Mouse (Mus musculus) liver, postnatal 0 days (tissue): ENCODE results near the gene Ints6. TPM values are rescaled to one million over a fixed set of nuclear protein-coding genes. Genes with fewer than 3 reads are reported as not detected.

Experiments
- ATAC-seq: fragments of 200-750 bp; cut with Nextera tagmentation; 2 replicates; pipeline ENCODE4 v1.8.0; 2017; ENCODE audit warnings: mild to moderate bottlenecking, moderate library complexity
- DNase-seq: peaks from one replicate; pipeline ENCODE4 v3.0.0-alpha.2; 2016
- H3K27ac ChIP-seq: fragments of 300-500 bp; sonication (generic); 2 replicates; pipeline ENCODE4 v1.5.1; 2014; ENCODE audit warnings: antibody characterized with exemption, moderate library complexity, mild to moderate bottlenecking, low read depth
- H3K27me3 ChIP-seq: fragments of 300-500 bp; sonication (generic); 2 replicates; pipeline ENCODE4 v1.6.1; 2014; ENCODE audit warnings: low read length, control low read depth, mixed read lengths; ENCODE audit not compliant: insufficient read depth
- H3K36me3 ChIP-seq: fragments of 300-500 bp; sonication (generic); replicated peaks from 2 replicates; pipeline ENCODE4 v1.6.1; 2014; ENCODE audit warnings: mild to moderate bottlenecking, control low read depth, low read length, moderate library complexity, mixed read lengths; ENCODE audit not compliant: insufficient read depth
- H3K4me1 ChIP-seq: fragments of 300-500 bp; sonication (generic); 2 replicates; pipeline ENCODE4 v1.6.1; 2014; ENCODE audit warnings: antibody characterized with exemption, mild to moderate bottlenecking, control low read depth; ENCODE audit not compliant: insufficient read depth
- H3K4me2 ChIP-seq: fragments of 300-500 bp; sonication (generic); 2 replicates; pipeline ENCODE4 v1.6.1; 2014; ENCODE audit warnings: low read depth, mild to moderate bottlenecking, low read length, moderate library complexity, mixed read lengths
- H3K4me3 ChIP-seq: fragments of 300-500 bp; sonication (generic); 2 replicates; pipeline ENCODE4 v1.5.1; 2014; ENCODE audit warnings: low read depth, low read length
- H3K9ac ChIP-seq: fragments of 300-500 bp; sonication (generic); replicated peaks from 2 replicates; pipeline ENCODE4 v1.6.1; 2014; ENCODE audit warnings: mild to moderate bottlenecking, moderate library complexity
- H3K9me3 ChIP-seq: fragments of 300-500 bp; sonication (generic); 2 replicates; pipeline ENCODE4 v1.6.1; 2016; ENCODE audit warnings: mild to moderate bottlenecking, control low read depth, low read length, mixed read lengths
- CTCF ChIP-seq: sonication (generic); IDR thresholded peaks from 2 replicates; pipeline ENCODE4 v1.5.1; 2016; ENCODE audit warnings: antibody characterized with exemption, low read depth
- EP300 ChIP-seq: IDR thresholded peaks from 2 replicates; pipeline ENCODE4 v1.6.1; 2016; ENCODE audit warnings: antibody characterized with exemption, low read depth, mild to moderate bottlenecking
- WGBS: fragments of 180-500 bp; shearing (Covaris S2); extraction: QIAGEN DNeasy Blood & Tissue Kit; methylation state at CpG from one replicate; pipeline ENCODE4 v1.1.7; 2014; ENCODE audit not compliant: insufficient replicate concordance; 5-methylcytosine and 5-hydroxymethylcytosine counted together
- polyA plus RNA-seq: library from polyadenylated mRNA; unstranded; fragments of >200 nt; fragmentation: Nextera tagmentation; extraction: Ambion mirVana; gene quantifications from 2 replicates; pipeline ENCODE4 v1.2.1, GENCODE M21; 2015

The Ints6 gene
- polyA plus RNA-seq, 1 experiment from 2014 or later: 8.2 TPM

- no peak overlapping the region for H3K9ac ChIP-seq
- no peak for TF ChIP-seq EP300
- H3K9me3 ChIP-seq: no peaks in the 10 kb centered on the region
- H3K27ac ChIP-seq: no peak overlapping the region
- DNase-seq (no peak), ATAC-seq (no peak)
- no peaks in the 10 kb centered on the region for H3K27me3 ChIP-seq
- H3K4me1 ChIP-seq: no peaks in the 10 kb centered on the region
- no peak overlapping the region for H3K4me3 ChIP-seq
- H3K4me2 ChIP-seq: no peak overlapping the region
- H3K36me3 ChIP-seq: peaks cover 5% of the 10 kb centered on the region; the same call in 1 of the 2 replicates
Measured at GRCm38 (mm10) chr14:62724560-62724959, 36.4 kb downstream of the Ints6 start.

- H3K4me1 ChIP-seq: no peaks in the 10 kb centered on the region
- DNase-seq (no peak), ATAC-seq (no peak)
- H3K9me3 ChIP-seq: no peaks in the 10 kb centered on the region
- 79% methylated on average over 1 of the region's 1 CpGs for WGBS
- no peak overlapping the region for H3K27ac ChIP-seq
- no peak overlapping the region for H3K4me3 ChIP-seq
- peaks cover 5% of the 10 kb centered on the region; the same call in 1 of the 2 replicates for H3K36me3 ChIP-seq
- no peak for TF ChIP-seq EP300
- no peak overlapping the region for H3K4me2 ChIP-seq
- H3K9ac ChIP-seq: no peak overlapping the region
- no peaks in the 10 kb centered on the region for H3K27me3 ChIP-seq
Measured at GRCm38 (mm10) chr14:62721625-62722024, 39.3 kb downstream of the Ints6 start.

- Histone ChIP-seq H3K4me3 (no peak overlapping the region), H3K4me1 (no peaks in the 10 kb centered on the region), H3K36me3 (peaks cover 18% of the 10 kb centered on the region), H3K27ac (no peak overlapping the region), H3K4me2 (no peak overlapping the region), H3K9ac (no peak overlapping the region), H3K9me3 (no peaks in the 10 kb centered on the region), H3K27me3 (no peaks in the 10 kb centered on the region)
- TF ChIP-seq EP300: no peak
- no peak for TF ChIP-seq CTCF
- 82% methylated on average over 2 of the region's 2 CpGs for WGBS
- no peak for ATAC-seq
- DNase-seq: no peak
Measured at GRCm38 (mm10) chr14:62718161-62718560, 42.8 kb downstream of the Ints6 start.

- H3K27ac ChIP-seq: no peak overlapping the region
- no peaks in the 10 kb centered on the region for H3K36me3 ChIP-seq
- no peak for DNase-seq
- no peaks in the 10 kb centered on the region for H3K9me3 ChIP-seq
- no peak for ATAC-seq
- TF ChIP-seq CTCF (no peak), EP300 (no peak)
- H3K4me3 ChIP-seq: no peak overlapping the region
- H3K4me2 ChIP-seq: no peak overlapping the region
- 77% methylated on average over 3 of the region's 3 CpGs for WGBS
- H3K9ac ChIP-seq: no peak overlapping the region
- no peaks in the 10 kb centered on the region for H3K4me1 ChIP-seq
- no peaks in the 10 kb centered on the region for H3K27me3 ChIP-seq
Measured at GRCm38 (mm10) chr14:62673646-62674045, 87.3 kb downstream of the Ints6 start.

GRCm38 (mm10) chr14:62664976-62665673, 95.8 kb downstream of the Ints6 start:
- Histone ChIP-seq H3K4me3 (no peak overlapping the region), H3K9ac (no peak overlapping the region), H3K4me2 (no peak overlapping the region), H3K36me3 (no peaks in the 10 kb centered on the region), H3K27me3 (no peaks in the 10 kb centered on the region), H3K27ac (no peak overlapping the region), H3K9me3 (no peaks in the 10 kb centered on the region), H3K4me1 (no peaks in the 10 kb centered on the region; the same call in 1 of the 2 replicates)
- DNase-seq: no peak
- 65% methylated on average over 9 of the region's 9 CpGs for WGBS
- no peak for ATAC-seq
- TF ChIP-seq EP300 (no peak), CTCF (no peak)

- Histone ChIP-seq H3K36me3 (no peaks in the 10 kb centered on the region), H3K4me2 (no peak within 1 kb of the TSS), H3K27me3 (no peaks in the 10 kb centered on the region), H3K27ac (no peak within 1 kb of the TSS), H3K9ac (no peak within 1 kb of the TSS), H3K4me1 (no peaks in the 10 kb centered on the region; the same call in 1 of the 2 replicates), H3K9me3 (no peaks in the 10 kb centered on the region), H3K4me3 (no peak within 1 kb of the TSS)
- TF ChIP-seq EP300 (no peak), CTCF (no peak)
- no peak for ATAC-seq
- 81% methylated on average over 8 of the region's 8 CpGs for WGBS
- no peak for DNase-seq
Measured at GRCm38 (mm10) chr14:62663367-62663766, 97.6 kb downstream of the Ints6 start, which contains the start of gene Serpine3. Gene Serpine3, plus strand, starts transcription at chr14:62663667.

- no peaks in the 10 kb centered on the region for H3K36me3 ChIP-seq
- H3K4me1 ChIP-seq: no peaks in the 10 kb centered on the region; the same call in 1 of the 2 replicates
- H3K27me3 ChIP-seq: no peaks in the 10 kb centered on the region
- ATAC-seq: no peak
- no peak overlapping the region for H3K4me2 ChIP-seq
- no peak overlapping the region for H3K27ac ChIP-seq
- no peak for DNase-seq
- no peaks in the 10 kb centered on the region for H3K9me3 ChIP-seq
- no peak overlapping the region for H3K9ac ChIP-seq
- no peak overlapping the region for H3K4me3 ChIP-seq
- 52% methylated on average over 6 of the region's 6 CpGs for WGBS
- TF ChIP-seq EP300 (no peak), CTCF (no peak)
Measured at GRCm38 (mm10) chr14:62662381-62662780, 98.6 kb downstream of the Ints6 start.
